Mouse (Mus musculus) stomach, postnatal 0 days (tissue): ENCODE results near the gene Cmya5. TPM values are rescaled to one million over a fixed set of nuclear protein-coding genes. Genes with fewer than 3 reads are reported as not detected.
"Not testable (repeated sequence)": the region's sequence is repeated elsewhere in the genome, so short reads cannot be mapped to it uniquely, and the experiment has no call there.

Experiments used
- ATAC-seq: fragments of 200-750 bp; cut with Nextera tagmentation; 2 replicates; pipeline ENCODE4 v1.8.0; 2017; ENCODE audit not compliant: low FRiP score, low TSS enrichment
- DNase-seq: peaks from one replicate; pipeline ENCODE4 v3.0.0-alpha.2; 2016; ENCODE audit warnings: low spot score
- H3K27ac ChIP-seq: fragments of 300-500 bp; sonication (generic); replicated peaks from 2 replicates; pipeline ENCODE4 v1.5.1; 2014; ENCODE audit warnings: mild to moderate bottlenecking, control low read depth
- H3K27me3 ChIP-seq: fragments of 300-500 bp; sonication (generic); 2 replicates; pipeline ENCODE4 v1.6.1; 2014; ENCODE audit warnings: low read length; ENCODE audit not compliant: control insufficient read depth, insufficient read depth
- H3K36me3 ChIP-seq: fragments of 300-500 bp; sonication (generic); 2 replicates; pipeline ENCODE4 v1.6.1; 2014; ENCODE audit warnings: low read length, mixed read lengths; ENCODE audit not compliant: control insufficient read depth, insufficient read depth
- H3K4me1 ChIP-seq: fragments of 300-500 bp; sonication (generic); replicated peaks from 2 replicates; pipeline ENCODE4 v1.6.1; 2014; ENCODE audit warnings: antibody characterized with exemption; ENCODE audit not compliant: control insufficient read depth, insufficient read depth
- H3K4me2 ChIP-seq: fragments of 300-500 bp; sonication (generic); replicated peaks from 2 replicates; pipeline ENCODE4 v1.6.1; 2014; ENCODE audit warnings: low read depth, mild to moderate bottlenecking, control low read depth, moderate library complexity
- H3K4me3 ChIP-seq: fragments of 300-500 bp; sonication (generic); 2 replicates; pipeline ENCODE4 v1.5.1; 2014; ENCODE audit warnings: low read depth, low read length, control low read depth
- H3K9ac ChIP-seq: fragments of 300-500 bp; sonication (generic); 2 replicates; pipeline ENCODE4 v1.6.1; 2014; ENCODE audit warnings: mild to moderate bottlenecking, low read length, control low read depth, mixed read lengths
- H3K9me3 ChIP-seq: fragments of 300-500 bp; sonication (generic); 2 replicates; pipeline ENCODE4 v1.6.1; 2016; ENCODE audit warnings: low read length; ENCODE audit not compliant: control insufficient read depth
- CTCF ChIP-seq: IDR thresholded peaks from 2 replicates; pipeline ENCODE4 v1.5.1; 2016; ENCODE audit warnings: antibody characterized with exemption, low read depth, mild to moderate bottlenecking, moderate library complexity
- EP300 ChIP-seq: optimal IDR thresholded peaks from 2 replicates; pipeline ENCODE3; 2016; ENCODE audit warnings: antibody characterized with exemption
- WGBS: fragments of 180-500 bp; shearing (Covaris S2); extraction: QIAGEN DNeasy Blood & Tissue Kit; methylation state at CpG from one replicate; pipeline ENCODE4 v1.1.7; 2014; 5-methylcytosine and 5-hydroxymethylcytosine counted together
- polyA plus RNA-seq: library from polyadenylated mRNA; unstranded; fragments of >200 nt; fragmentation: Nextera tagmentation; extraction: Ambion mirVana; gene quantifications from 2 replicates; pipeline ENCODE4 v1.2.1, GENCODE M21; 2015

Cmya5 gene
- 0.13 TPM in 2 replicates for polyA plus RNA-seq

DNA sequence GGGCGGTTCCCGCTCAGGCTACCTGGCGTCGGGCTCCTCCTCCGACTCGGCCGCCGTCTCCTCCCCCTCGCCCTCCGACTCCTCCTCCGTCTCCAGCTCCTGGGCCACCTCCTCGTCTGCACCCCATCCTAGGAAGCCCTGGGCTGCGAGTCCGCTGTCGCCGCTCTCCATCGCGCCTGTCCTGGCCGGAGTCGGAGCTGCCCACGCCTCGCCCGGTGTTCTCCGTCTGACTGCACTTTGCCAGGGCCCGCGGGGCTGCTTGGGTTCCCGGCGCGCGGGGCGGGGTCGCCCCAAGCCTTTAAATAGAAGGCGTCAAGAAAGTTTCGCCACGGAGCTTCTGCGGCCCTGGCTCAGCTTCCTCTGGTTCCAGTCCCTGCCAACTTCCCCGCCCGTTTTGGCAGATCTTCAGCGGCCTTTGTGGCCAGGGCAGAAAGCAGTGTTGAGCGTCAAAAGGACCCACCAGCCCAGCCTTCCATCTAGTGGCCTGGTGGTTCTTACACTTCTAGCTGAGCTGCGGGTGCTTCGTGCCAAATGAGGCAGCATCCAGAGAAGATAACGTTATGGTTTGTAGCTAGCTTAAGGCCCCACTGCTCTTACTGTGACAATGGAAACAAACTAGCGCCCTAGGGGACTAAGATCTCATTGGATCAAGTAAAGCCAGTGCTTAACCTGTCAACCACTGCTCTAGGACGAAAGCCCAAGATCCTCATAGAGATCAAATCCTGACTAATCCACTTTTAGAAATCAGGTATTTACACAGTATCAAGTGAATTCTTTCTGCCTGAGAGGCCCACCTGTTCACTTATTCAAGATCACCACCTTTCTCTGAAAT is at the start of gene Cmya5:
Gene Cmya5, minus strand, starts transcription at position 389 of the 832 bp plus-strand sequence.
- Histone ChIP-seq H3K4me3 (peak within 1 kb of the TSS; percentile 54), H3K36me3 (0 out of 2 replicates have a peak, but pooled peaks cover 2% of the 10 kb centered on the region), H3K9me3 (no peaks in the 10 kb centered on the region), H3K9ac (peak within 1 kb of the TSS; percentile 64), H3K27ac (peak within 1 kb of the TSS; percentile 83), H3K4me2 (peak within 1 kb of the TSS; percentile 91), H3K4me1 (0 out of 2 replicates have a peak, but pooled peaks cover 5% of the 10 kb centered on the region), H3K27me3 (no peaks in the 10 kb centered on the region)
- TF ChIP-seq EP300 (no peak), CTCF (peak; percentile 64)
- peak; percentile 87 for DNase-seq
- under 1% methylated on average over 44 of the region's 45 CpGs for WGBS
- peak; percentile 95 for ATAC-seq

DNA sequence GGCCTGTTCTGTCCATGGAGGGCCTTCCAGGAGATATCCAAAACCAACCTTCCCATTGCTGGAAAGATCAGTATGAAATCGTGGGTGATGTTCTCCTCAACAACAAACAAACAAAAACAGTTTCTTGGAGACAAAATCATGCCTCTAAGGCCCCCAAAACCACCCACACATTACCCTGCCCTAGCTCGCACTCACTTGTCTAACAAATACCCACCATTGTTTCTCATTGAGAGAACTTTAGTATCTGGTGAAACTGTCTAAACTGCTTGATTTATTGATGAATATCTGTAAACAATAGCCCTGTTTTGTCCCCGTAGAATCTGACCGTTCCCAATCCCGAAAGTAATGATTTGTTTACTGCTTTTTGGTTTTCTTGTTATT is 48.1 kb upstream of the Cmya5 start:
- Histone ChIP-seq H3K9me3 (no peaks in the 10 kb centered on the region), H3K9ac (peak overlapping the region; percentile 99), H3K4me2 (peak overlapping the region; percentile 71), H3K36me3 (no peaks in the 10 kb centered on the region), H3K27ac (peak overlapping the region; percentile 98), H3K4me1 (0 out of 2 replicates have a peak, but pooled peaks cover 2% of the 10 kb centered on the region), H3K27me3 (no peaks in the 10 kb centered on the region), H3K4me3 (peak overlapping the region; percentile 96)
- ATAC-seq, result no peak
- TF ChIP-seq CTCF (no peak), EP300 (no peak)
- DNase-seq, result no peak
- 52% methylated on average over 5 of the region's 5 CpGs for WGBS

DNA sequence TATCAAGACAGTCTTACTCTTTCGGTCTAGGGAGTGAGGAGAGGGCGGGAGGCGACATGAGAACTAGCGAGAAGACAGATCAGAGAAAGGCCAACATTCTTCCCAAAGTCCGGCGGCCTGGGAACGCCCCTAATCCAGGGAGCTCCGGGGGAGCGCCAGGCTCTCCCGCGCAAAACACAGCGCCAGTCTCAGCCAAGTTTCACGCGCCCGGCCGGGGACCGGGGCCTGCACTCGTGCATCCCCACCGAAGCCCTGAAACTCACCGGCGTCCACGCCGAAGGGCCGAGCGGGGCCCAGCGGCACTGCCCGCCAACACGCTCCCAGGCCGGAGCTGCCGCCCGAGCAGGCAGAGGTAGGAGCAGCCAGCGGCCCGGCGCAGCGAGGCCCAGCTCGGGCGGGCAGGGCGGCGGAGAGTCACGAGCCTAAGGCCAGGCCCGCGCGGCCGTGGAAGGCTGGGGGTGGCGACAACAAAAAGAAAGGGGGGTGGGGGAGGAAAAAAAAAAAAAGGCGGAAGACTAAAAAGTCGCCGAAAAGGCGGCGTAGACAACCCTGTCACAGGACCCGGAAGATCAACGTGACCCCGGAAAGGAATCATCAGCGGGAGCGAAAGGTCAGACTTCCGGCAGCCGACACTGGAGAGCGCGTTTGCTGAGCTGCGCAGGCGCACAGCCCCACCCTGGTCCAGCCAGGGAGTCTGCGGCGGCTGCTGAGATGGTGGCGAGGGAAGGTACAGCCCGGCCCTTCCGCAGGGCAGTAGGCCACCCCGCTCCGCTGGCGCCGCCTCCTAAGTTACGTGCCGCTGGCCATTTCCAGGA is 47.5 kb upstream of the Cmya5 start, which contains the start of gene Tent2:
Gene Tent2, minus strand, starts transcription at position 555 of the 815 bp plus-strand sequence.
- Histone ChIP-seq H3K4me3 (peak within 1 kb of the TSS; percentile 96), H3K27me3 (no peaks in the 10 kb centered on the region), H3K4me1 (0 out of 2 replicates have a peak, but pooled peaks cover 2% of the 10 kb centered on the region), H3K9ac (peak within 1 kb of the TSS; percentile 99), H3K27ac (peak within 1 kb of the TSS; percentile 98), H3K4me2 (peak within 1 kb of the TSS; percentile 71), H3K36me3 (no peaks in the 10 kb centered on the region), H3K9me3 (no peaks in the 10 kb centered on the region)
- DNase-seq (peak; percentile 94), ATAC-seq (peak; percentile 100)
- WGBS, result 1% methylated on average over 67 of the region's 72 CpGs
- TF ChIP-seq CTCF (peak; percentile 29; the same call in 1 of the 2 replicates), EP300 (peak; percentile 17)

DNA sequence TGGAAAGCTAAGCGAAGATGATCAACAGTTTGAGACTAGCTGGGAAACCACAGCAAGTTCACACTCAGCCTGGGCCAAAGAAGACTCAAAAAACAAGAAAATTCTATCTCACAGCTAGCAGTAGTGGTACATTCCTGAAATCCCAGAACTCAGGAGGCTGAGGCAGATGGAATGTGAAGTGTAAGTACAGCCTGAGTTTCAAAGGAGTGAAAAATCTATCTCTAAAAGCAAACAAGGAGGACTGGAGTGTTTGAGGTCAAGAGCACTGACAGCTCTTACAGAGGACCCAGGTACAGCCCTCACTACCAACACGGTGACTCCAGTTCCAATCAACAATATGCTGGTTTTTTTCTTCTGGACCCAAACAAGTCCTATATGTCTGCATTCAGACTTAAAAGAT is 44.9 kb upstream of the Cmya5 start:
- 0 out of 2 replicates have a peak overlapping the region, but pooled peaks have one; percentile 8 for H3K9ac ChIP-seq
- H3K27me3 ChIP-seq, result no peaks in the 10 kb centered on the region
- no peak overlapping the region; the same call in 1 of the 2 replicates for H3K4me2 ChIP-seq
- H3K4me3 ChIP-seq, result no peak overlapping the region
- no peak overlapping the region for H3K27ac ChIP-seq
- 48% methylated on average over 2 of the region's 2 CpGs for whole genome bisulfite sequencing
- DNase-seq (no peak), ATAC-seq (no peak)
- TF ChIP-seq EP300, result no peak
- TF ChIP-seq CTCF, result no peak
- no peaks in the 10 kb centered on the region for H3K9me3 ChIP-seq
- H3K4me1 ChIP-seq, result 0 out of 2 replicates have a peak, but pooled peaks cover 2% of the 10 kb centered on the region
- no peaks in the 10 kb centered on the region; the same call in 1 of the 2 replicates for H3K36me3 ChIP-seq

DNA sequence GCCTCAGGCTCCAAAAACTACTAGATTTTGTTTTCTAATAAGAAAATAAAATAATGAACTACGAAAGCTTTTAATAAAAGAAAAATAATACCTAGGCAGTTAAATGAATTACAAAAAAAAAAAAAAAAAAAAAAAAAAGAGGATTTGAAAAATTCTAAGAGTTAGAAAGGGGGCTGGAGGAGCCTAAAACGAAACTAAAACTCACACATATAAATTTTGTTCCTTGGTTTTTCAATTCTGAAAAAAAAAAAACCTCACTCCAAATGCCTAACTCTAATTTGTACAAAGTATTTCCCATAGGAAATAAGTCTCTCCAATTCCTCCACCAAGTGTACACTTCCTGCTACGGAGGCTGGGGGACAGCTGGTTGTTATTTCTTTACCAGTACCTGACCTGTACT is 44.2 kb upstream of the Cmya5 start:
- no peak for ATAC-seq
- 77% methylated on average over 3 of the region's 3 CpGs for WGBS
- Histone ChIP-seq H3K9me3 (no peaks in the 10 kb centered on the region), H3K27ac (no peak overlapping the region), H3K27me3 (no peaks in the 10 kb centered on the region), H3K4me1 (0 out of 2 replicates have a peak, but pooled peaks cover 2% of the 10 kb centered on the region), H3K9ac (no peak overlapping the region), H3K4me2 (no peak overlapping the region), H3K4me3 (no peak overlapping the region), H3K36me3 (no peaks in the 10 kb centered on the region; the same call in 1 of the 2 replicates)
- no peak for TF ChIP-seq EP300
- no peak for DNase-seq

DNA sequence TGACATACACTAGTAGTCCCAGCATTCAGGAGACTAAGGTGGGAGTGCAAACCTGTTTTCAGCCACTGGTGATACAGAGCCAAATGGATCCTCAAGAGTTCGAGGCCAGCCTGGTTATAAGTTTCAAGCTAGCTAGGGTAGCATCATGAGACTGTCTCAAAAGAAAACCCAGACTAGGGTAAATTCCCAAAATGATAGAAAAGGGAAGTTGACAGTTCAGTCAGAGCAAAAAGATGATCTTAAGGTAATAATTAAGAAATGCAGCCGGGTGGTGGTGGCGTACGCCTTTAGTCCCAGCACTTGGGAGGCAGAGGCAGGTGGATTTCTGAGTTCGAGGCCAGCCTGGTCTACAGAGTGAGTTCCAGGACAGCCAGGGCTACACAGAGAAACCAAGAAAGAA is 43.3 kb upstream of the Cmya5 start:
- H3K27ac ChIP-seq, H3K9me3 ChIP-seq, ATAC-seq, H3K9ac ChIP-seq, H3K4me2 ChIP-seq, H3K4me3 ChIP-seq, H3K27me3 ChIP-seq, DNase-seq, H3K36me3 ChIP-seq, H3K4me1 ChIP-seq: not testable (repeated sequence)
- 89% methylated on average over 5 of the region's 5 CpGs for WGBS
